Mouse (Mus musculus) midbrain, embryonic 13.5 days (tissue): ENCODE measurements at regions not wholly inside any gene's neighbourhood (a gene's known extent, or its start where the extent isn't known, plus 50 kb on each side); places are given as distances from the start of the nearest gene placed in this dataset.

Experiments used
- ATAC-seq: fragments of 200-750 bp; cut with Nextera tagmentation; 2 replicates; pipeline ENCODE4 v1.8.0; 2017; ENCODE audit warnings: mild to moderate bottlenecking, moderate TSS enrichment, moderate library complexity
- H3K27ac ChIP-seq: fragments of 300-500 bp; sonication (generic); 2 replicates; pipeline ENCODE4 v1.5.1; 2015; ENCODE audit warnings: inconsistent platforms, mild to moderate bottlenecking, moderate library complexity
- H3K27me3 ChIP-seq: fragments of 300-500 bp; sonication (generic); 2 replicates; pipeline ENCODE4 v1.6.1; 2015; ENCODE audit warnings: mild to moderate bottlenecking, inconsistent platforms
- H3K36me3 ChIP-seq: fragments of 300-500 bp; sonication (generic); 2 replicates; pipeline ENCODE4 v1.6.1; 2015; ENCODE audit warnings: mild to moderate bottlenecking, inconsistent platforms
- H3K4me1 ChIP-seq: fragments of 300-500 bp; sonication (generic); replicated peaks from 2 replicates; pipeline ENCODE4 v1.6.1; 2015; ENCODE audit warnings: inconsistent platforms
- H3K4me2 ChIP-seq: fragments of 300-500 bp; sonication (generic); replicated peaks from 2 replicates; pipeline ENCODE4 v1.6.1; 2015; ENCODE audit warnings: moderate library complexity, mild to moderate bottlenecking, inconsistent platforms
- H3K4me3 ChIP-seq: fragments of 300-500 bp; sonication (generic); replicated peaks from 2 replicates; pipeline ENCODE4 v1.5.1; 2015; ENCODE audit warnings: mild to moderate bottlenecking, inconsistent platforms
- H3K9ac ChIP-seq: fragments of 300-500 bp; sonication (generic); replicated peaks from 2 replicates; pipeline ENCODE4 v1.6.1; 2015; ENCODE audit warnings: mild to moderate bottlenecking, inconsistent platforms
- H3K9me3 ChIP-seq: fragments of 300-500 bp; sonication (generic); 2 replicates; pipeline ENCODE4 v1.6.1; 2016; ENCODE audit warnings: mild to moderate bottlenecking, inconsistent platforms
- WGBS: fragments of 180-500 bp; shearing (Covaris S2); methylation state at CpG from one replicate; pipeline ENCODE4 v1.1.7; 2015; 5-methylcytosine and 5-hydroxymethylcytosine counted together

DNA sequence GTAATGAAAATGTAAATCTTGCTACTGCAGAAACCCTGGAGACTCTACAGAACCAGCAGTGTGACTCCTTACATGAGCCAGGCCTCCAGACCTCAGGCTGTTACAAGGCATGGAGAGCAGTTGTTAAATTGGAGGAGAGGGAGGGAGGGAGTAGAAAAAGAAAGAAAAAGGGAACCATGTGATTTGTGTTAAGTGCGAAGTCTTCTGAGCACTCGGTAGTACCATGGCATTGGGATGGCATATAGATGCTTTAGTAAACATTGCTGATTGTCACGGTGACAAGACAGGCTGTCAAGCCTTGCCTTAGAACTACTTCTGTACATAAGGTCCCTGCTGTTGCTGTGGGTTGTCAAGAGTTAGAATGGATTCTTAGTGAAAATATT, 189.6 kb upstream of the Dph6 start:
- H3K4me3 ChIP-seq, result no peak overlapping the region
- no peaks in the 10 kb centered on the region for H3K36me3 ChIP-seq
- H3K4me2 ChIP-seq, result no peak overlapping the region
- H3K9me3 ChIP-seq, result no peaks in the 10 kb centered on the region
- no peak for ATAC-seq
- no peak overlapping the region for H3K27ac ChIP-seq
- H3K27me3 ChIP-seq, result no peaks in the 10 kb centered on the region
- 60% methylated on average over 3 of the region's 3 CpGs for WGBS
- no peak overlapping the region for H3K9ac ChIP-seq
- H3K4me1 ChIP-seq, result no peaks in the 10 kb centered on the region

DNA sequence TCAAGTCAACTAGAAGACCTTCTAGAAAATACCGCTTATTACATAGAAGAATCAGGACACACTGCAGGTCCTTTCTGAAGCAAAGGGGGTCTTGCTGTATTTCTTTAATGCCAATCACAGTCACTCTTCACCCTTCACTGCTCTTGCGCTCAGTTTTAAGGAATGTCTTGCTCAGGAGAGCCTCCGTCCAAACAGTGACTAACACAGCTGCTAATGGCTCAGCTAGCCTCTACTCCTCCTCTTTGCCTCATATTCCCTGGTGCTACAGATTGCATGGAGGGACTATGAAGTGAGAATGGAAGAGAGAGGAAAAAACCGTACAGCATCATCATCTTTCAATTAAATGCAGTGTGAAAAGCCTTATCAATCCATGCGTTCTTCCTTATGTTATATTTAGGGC, 193.7 kb upstream of the Dph6 start:
- H3K4me1 ChIP-seq, result 0 out of 2 replicates have a peak, but pooled peaks cover under 1% of the 10 kb centered on the region
- H3K36me3 ChIP-seq, result no peaks in the 10 kb centered on the region
- H3K27me3 ChIP-seq, result no peaks in the 10 kb centered on the region
- H3K27ac ChIP-seq, result no peak overlapping the region
- ATAC-seq, result no peak
- no peak overlapping the region for H3K4me2 ChIP-seq
- H3K4me3 ChIP-seq, result no peak overlapping the region
- no peaks in the 10 kb centered on the region for H3K9me3 ChIP-seq
- WGBS, result 86% methylated on average over 5 of the region's 5 CpGs
- no peak overlapping the region for H3K9ac ChIP-seq

DNA sequence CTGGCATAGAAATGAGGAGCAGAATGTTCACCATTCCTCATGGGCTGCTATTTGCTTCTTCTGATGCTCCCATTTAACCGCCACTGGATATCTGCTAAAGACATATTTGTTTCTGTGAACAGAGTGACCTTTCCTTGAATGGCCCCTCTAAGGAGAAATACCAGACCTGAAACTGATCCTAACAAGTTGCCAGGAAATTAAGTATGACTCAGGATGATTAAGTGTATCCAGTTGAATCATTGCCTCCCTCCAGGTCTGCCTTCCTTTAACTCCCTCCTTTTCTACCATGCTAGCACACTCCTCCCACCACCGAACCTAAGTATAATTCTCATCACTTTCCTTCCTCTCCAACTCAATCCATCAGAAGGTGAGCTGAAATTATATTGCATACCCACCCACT, 194.2 kb upstream of the Dph6 start:
- no peak overlapping the region for H3K9ac ChIP-seq
- no peak for ATAC-seq
- H3K36me3 ChIP-seq, result no peaks in the 10 kb centered on the region
- H3K4me3 ChIP-seq, result no peak overlapping the region
- H3K27ac ChIP-seq, result no peak overlapping the region
- 0 out of 2 replicates have a peak, but pooled peaks cover 3% of the 10 kb centered on the region for H3K4me1 ChIP-seq
- H3K9me3 ChIP-seq, result no peaks in the 10 kb centered on the region
- 93% methylated on average over 2 of the region's 2 CpGs for WGBS
- H3K4me2 ChIP-seq, result no peak overlapping the region
- no peaks in the 10 kb centered on the region for H3K27me3 ChIP-seq

DNA sequence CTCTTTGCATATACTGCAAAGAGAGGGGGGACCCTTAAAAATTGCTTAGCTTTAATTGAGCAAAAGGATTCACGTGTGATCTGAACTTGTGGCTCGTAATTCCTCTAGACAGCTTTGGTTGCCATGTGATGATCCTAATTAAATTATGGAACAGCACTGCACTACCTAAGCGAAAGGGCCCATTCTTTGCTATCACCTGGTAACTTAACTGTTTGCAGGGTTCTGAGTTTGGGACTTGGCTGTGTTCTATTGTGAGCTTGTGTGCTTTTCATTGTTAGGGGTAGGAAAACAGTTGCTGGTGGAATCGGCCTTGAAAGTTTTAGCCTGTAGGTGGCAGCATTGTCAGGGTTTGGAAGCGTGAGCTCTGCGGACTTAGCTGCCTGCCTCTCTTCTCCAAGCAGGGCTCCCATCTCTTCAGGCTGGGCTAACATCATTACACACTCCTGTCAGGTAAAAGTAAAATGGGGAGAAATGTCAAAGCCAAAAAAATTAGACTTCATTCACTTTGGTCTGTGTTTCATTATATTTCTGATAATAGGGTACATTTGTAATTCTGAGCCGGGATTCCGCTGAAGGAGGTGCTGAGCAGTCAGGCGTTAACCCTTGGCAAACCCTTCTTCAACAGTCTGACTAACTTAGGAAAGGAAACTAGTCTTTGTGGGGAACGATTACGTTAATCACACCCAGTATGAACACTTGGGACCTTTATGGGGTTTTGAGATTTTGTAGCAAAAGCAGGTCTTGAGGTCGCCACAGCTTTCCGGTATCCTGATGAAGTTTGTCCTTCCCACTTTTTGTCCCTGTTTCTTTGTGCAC, 199.2 kb upstream of the Dph6 start:
- H3K36me3 ChIP-seq, result no peaks in the 10 kb centered on the region
- H3K27ac ChIP-seq, result no peak overlapping the region
- no peak overlapping the region for H3K4me3 ChIP-seq
- 36% methylated on average over 13 of the region's 13 CpGs for WGBS
- no peaks in the 10 kb centered on the region for H3K9me3 ChIP-seq
- no peaks in the 10 kb centered on the region for H3K27me3 ChIP-seq
- no peak overlapping the region for H3K4me2 ChIP-seq
- 0 out of 2 replicates have a peak, but pooled peaks cover 3% of the 10 kb centered on the region for H3K4me1 ChIP-seq
- ATAC-seq, result peak; percentile 96
- H3K9ac ChIP-seq, result no peak overlapping the region

DNA sequence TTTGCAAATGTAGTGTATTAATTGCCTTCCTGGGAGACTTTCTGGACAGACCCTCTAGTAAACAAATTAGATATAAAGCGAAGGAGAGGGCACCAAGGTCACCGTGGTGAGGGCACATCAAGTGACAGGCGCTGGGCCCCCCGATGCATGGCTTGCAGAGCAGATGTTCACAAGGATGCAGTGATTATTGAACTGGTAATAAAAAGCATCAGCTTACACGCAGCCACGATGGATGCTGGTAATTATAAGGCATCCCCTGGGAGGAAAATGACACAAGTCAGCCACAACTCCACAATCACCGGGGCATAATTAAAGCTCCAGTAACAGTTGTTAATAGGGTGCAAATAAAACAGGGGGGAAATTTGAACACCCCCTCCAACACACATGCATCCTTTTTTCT, 217.5 kb upstream of the Dph6 start:
- Histone ChIP-seq H3K36me3 (no peaks in the 10 kb centered on the region), H3K4me1 (peaks cover 5% of the 10 kb centered on the region), H3K27ac (no peak overlapping the region), H3K9me3 (no peaks in the 10 kb centered on the region), H3K27me3 (no peaks in the 10 kb centered on the region), H3K9ac (0 out of 2 replicates have a peak overlapping the region, but pooled peaks have one; percentile 36), H3K4me3 (no peak overlapping the region), H3K4me2 (0 out of 2 replicates have a peak overlapping the region, but pooled peaks have one; percentile 3)
- 31% methylated on average over 7 of the region's 7 CpGs for WGBS
- 0 out of 2 replicates have a peak, but pooled peaks have one; percentile 11 for ATAC-seq

DNA sequence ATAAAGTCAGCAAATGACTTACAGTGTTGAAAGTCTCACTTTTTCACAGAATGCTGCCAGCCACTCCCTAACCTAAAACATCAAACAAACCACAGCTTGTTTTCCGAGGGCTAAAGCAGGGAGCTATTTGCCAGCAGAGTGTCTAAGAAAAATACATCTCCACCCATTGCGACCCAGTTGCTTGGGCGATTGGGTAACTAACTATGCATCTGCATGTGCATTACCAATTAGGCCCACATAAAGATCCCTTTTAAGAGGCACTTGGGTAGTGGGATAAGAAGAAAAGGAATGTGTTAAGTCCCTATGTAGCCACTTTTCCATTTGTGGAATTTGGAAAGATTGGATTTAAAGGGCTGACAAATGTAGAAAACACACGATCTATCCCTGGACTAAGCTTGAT, 218.3 kb upstream of the Dph6 start:
- Histone ChIP-seq H3K4me3 (no peak overlapping the region), H3K36me3 (no peaks in the 10 kb centered on the region), H3K9me3 (no peaks in the 10 kb centered on the region), H3K4me2 (no peak overlapping the region), H3K9ac (no peak overlapping the region), H3K4me1 (peaks cover 5% of the 10 kb centered on the region), H3K27ac (no peak overlapping the region), H3K27me3 (no peaks in the 10 kb centered on the region)
- WGBS, result 58% methylated on average over 4 of the region's 4 CpGs
- no peak for ATAC-seq

DNA sequence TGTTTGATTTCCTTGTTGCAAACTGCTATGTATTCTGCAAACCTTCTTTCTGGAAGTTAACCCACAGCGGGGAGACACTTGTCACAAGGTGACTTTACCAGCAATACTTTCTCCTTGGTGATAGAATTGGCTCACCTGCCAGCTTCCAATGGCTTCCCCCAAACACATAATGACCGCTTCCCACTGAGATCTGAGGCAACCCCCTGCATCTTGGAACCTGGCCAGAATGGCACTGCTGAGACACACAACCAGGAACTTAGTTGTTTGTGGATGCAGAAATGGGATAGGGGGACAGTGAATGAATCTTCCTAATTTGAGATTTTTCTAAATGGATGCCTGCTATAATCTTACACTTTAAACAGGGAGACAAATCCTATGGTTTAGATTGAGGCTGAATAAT, 224.3 kb upstream of the Dph6 start:
- WGBS, result 70% methylated on average over 2 of the region's 2 CpGs

DNA sequence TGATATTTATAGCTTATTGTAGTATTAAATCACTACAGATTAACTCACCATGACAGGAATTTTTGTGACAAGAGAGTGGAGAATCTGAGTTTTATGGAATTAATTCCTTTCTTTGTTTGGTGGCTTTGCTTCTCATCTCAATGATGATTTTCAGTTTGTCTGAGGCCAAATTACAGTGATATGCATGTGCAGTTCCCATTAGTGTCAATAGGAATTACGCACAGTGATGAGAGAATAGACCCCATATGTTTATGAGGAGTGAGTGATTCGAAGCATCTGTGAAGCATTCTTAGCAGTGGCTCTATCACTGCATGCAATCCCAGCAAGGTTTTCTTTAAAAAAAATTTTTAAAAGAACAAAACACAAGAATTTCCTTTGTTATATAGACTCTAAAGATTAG, 225.0 kb upstream of the Dph6 start:
- WGBS, result 70% methylated on average over 2 of the region's 2 CpGs
- no peaks in the 10 kb centered on the region for H3K27me3 ChIP-seq
- H3K4me3 ChIP-seq, result no peak overlapping the region
- no peak for ATAC-seq
- no peak overlapping the region for H3K9ac ChIP-seq
- H3K4me2 ChIP-seq, result no peak overlapping the region
- H3K36me3 ChIP-seq, result no peaks in the 10 kb centered on the region
- H3K27ac ChIP-seq, result no peak overlapping the region
- no peaks in the 10 kb centered on the region for H3K9me3 ChIP-seq
- no peaks in the 10 kb centered on the region for H3K4me1 ChIP-seq

More for the DNA sequence above, 224.3 kb upstream of the Dph6 start:
- Histone ChIP-seq H3K36me3 (no peaks in the 10 kb centered on the region), H3K4me2 (no peak overlapping the region), H3K9me3 (no peaks in the 10 kb centered on the region), H3K27ac (no peak overlapping the region), H3K27me3 (no peaks in the 10 kb centered on the region), H3K9ac (no peak overlapping the region), H3K4me3 (no peak overlapping the region), H3K4me1 (no peaks in the 10 kb centered on the region)
- no peak for ATAC-seq

DNA sequence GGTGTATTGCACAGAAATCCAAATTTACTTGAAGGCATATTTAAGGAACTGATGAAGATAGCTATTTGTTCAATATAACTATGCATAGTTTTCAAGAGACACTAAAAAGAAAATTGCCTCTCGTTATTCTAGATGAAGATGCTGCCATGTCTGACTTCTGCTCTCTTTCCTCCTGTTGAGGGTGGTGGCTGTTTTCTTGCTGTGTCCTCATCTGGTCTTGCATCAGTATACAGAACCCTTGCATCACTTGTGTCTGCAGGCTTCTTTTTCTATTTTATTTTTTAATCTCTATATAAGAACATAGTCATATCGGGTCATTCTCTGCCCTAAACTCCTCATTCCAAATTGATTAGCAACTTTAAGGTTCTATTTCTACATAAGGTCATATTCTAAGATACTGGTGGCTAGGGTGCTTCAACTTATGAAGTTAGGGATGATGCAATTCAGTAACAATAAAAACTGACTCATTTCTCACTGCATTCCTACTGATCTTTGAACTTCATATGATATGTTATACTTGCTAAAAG, 231.0 kb upstream of the Dph6 start:
- Histone ChIP-seq H3K4me2 (no peak overlapping the region), H3K4me1 (no peaks in the 10 kb centered on the region), H3K27ac (no peak overlapping the region), H3K9me3 (no peaks in the 10 kb centered on the region), H3K27me3 (no peaks in the 10 kb centered on the region), H3K4me3 (no peak overlapping the region), H3K9ac (no peak overlapping the region), H3K36me3 (no peaks in the 10 kb centered on the region)
- no peak for ATAC-seq
- WGBS, result 91% methylated on average over 2 of the region's 2 CpGs

DNA sequence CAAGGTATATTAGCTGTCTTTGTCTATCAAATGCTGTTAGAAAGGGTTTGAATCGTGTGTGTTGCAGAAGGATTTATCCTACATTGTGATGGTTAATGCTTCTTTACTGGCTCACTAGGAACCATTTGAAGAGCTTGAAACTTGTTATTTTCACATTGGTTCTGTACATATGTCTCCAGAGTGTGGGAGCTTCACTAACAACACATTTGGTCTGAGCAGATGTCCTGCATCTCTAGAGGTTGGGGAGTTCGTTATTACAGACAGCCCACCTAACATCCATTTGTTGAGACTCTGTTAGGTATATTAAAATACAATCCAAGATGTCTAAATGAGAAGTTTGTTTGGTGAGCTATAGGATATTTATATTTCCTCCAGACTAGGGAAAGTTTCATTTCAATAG, 244.0 kb upstream of the Dph6 start:
- no peak overlapping the region for H3K27ac ChIP-seq
- H3K4me1 ChIP-seq, result no peaks in the 10 kb centered on the region
- H3K9ac ChIP-seq, result no peak overlapping the region
- H3K36me3 ChIP-seq, result no peaks in the 10 kb centered on the region
- H3K4me2 ChIP-seq, result no peak overlapping the region
- H3K9me3 ChIP-seq, result no peaks in the 10 kb centered on the region
- no peaks in the 10 kb centered on the region for H3K27me3 ChIP-seq
- H3K4me3 ChIP-seq, result no peak overlapping the region
- no peak for ATAC-seq
- WGBS, result 87% methylated on average over 2 of the region's 2 CpGs

DNA sequence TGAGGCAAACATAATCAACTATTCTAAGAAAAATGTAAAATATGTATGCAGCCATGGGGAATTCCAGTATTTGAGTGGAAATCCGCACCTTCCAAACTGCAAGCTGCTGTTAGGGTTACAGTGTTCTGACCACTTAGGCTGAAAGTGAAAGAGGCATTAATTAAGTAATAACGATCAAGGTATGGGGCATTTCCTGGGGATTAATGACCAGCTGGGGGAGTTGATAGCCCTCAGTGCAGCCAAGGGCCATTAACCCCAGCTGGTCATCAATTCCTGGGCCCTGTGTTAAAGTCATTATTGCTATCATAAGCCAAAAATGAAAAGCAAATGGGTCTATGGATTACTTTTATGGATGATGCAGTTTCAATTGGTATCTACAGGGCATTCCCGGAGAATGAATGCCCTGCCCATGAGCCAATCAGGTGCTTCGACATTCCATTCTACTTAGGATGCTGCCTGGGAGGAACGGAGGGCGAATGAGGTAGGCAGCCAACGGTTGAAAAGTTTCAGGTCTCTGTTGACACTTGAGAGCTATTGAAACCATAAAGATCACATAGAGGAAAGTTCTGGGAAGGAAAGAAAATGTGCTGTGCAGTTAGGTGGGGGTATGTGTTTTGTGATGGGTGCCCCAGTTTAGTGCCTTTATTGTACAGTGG, 257.2 kb upstream of the Dph6 start:
- no peak for ATAC-seq
- Histone ChIP-seq H3K4me2 (no peak overlapping the region), H3K4me1 (no peaks in the 10 kb centered on the region), H3K36me3 (no peaks in the 10 kb centered on the region), H3K9ac (no peak overlapping the region), H3K27me3 (no peaks in the 10 kb centered on the region), H3K4me3 (no peak overlapping the region), H3K27ac (no peak overlapping the region), H3K9me3 (no peaks in the 10 kb centered on the region)
- 69% methylated on average over 7 of the region's 7 CpGs for WGBS

DNA sequence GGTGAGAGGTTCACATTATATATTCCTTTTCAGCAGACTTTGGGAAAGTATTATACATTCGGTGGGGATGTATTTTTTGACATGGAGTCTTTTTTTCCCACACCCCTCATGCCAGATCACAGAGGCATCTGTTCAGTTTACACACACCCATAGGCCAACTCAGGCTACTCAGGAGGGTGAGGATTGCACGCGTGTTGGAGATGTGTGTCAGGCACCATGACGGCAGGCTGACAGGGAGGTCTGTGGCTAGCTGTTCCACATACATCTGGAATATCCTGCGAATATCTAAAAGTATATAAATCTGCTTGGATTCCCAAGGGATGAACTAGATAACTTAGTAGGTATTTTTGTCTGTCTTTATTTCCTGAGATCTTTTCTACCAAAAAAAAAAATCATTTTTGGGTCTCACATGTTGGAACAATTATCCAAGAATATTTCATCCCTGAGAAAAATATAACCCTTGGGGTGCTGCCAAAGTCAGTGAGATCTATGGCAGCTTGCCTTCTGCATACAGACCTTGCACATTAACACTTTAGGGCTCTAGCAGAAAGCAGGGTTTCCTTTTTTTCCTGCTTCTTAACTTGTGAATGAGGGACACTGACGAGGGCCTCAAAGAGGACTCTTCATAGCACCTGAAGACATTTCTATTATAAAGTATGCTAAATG, 260.4 kb upstream of the Dph6 start:
- ATAC-seq, result no peak
- no peaks in the 10 kb centered on the region for H3K9me3 ChIP-seq
- no peaks in the 10 kb centered on the region for H3K36me3 ChIP-seq
- H3K27ac ChIP-seq, result no peak overlapping the region
- no peaks in the 10 kb centered on the region for H3K27me3 ChIP-seq
- no peak overlapping the region for H3K4me2 ChIP-seq
- no peak overlapping the region for H3K4me3 ChIP-seq
- H3K9ac ChIP-seq, result no peak overlapping the region
- 92% methylated on average over 6 of the region's 6 CpGs for WGBS
- H3K4me1 ChIP-seq, result no peaks in the 10 kb centered on the region
